Mouse (Mus musculus) testis, adult 2 months (tissue): ENCODE results near the gene 2510002D24Rik.

ENCODE experiments used
- CTCF ChIP-seq: fragments of 200-500 bp; IDR thresholded peaks from 2 replicates; pipeline ENCODE4 v1.5.1; 2012; ENCODE audit warnings: low read depth, mild to moderate bottlenecking, inconsistent platforms, low read length, moderate library complexity; ENCODE audit not compliant: control insufficient read depth, insufficient read depth, insufficient replicate concordance
- POLR2A ChIP-seq: fragments of 200-500 bp; IDR thresholded peaks from 2 replicates; pipeline ENCODE4 v1.6.1; 2012; ENCODE audit warnings: low read depth, mild to moderate bottlenecking, inconsistent platforms, low read length, moderate library complexity; ENCODE audit not compliant: control insufficient read depth

DNA sequence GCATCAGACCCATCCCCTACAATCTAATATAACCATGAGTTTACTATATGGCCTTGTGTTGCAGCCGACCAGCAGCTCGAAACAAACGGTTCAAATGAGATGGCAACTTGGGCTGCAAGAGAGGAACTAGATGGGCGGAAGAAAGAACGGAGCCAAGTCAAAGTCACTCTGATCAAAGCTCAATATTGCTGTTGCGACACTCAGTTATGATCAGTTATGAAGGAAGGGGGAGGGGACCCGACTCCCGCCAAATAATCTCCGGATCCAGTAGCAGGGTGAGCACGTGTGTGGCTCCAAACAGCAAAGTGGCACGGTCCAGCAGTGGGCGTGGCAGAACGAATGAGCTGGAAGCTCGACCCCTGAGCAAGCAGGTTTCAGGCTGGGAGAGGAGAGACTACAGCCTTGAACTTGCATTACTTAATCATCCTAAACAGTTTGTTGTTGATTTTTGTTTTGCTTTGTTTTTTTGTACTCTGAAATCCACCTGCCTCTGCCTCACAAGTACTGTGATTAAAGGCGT is 10.0 kb downstream of the 2510002D24Rik start:
- TF ChIP-seq CTCF = no peak
- no peak for TF ChIP-seq POLR2A
